Mouse (Mus musculus) thymus, adult 2 months (tissue): ENCODE results near the gene Akap13. TPM values are rescaled to one million over a fixed set of nuclear protein-coding genes. Genes with fewer than 3 reads are reported as not detected.
A peak's percentile ranks its signal among the peaks of the same experiment; 100 is the strongest.
"Not testable (repeated sequence)": the region's sequence is repeated elsewhere in the genome, so short reads cannot be mapped to it uniquely, and the experiment has no call there.

Source experiments
- DNase-seq: peaks from one replicate; pipeline ENCODE4 v3.0.0; 2021
- H3K27ac ChIP-seq: fragments of 200-500 bp; 2 replicates; pipeline ENCODE4 v1.5.1; 2012; ENCODE audit warnings: low read length, control low read depth; ENCODE audit not compliant: control insufficient read depth, insufficient read depth
- H3K27me3 ChIP-seq: fragments of 200-500 bp; 2 replicates; pipeline ENCODE4 v1.6.1; 2012; ENCODE audit warnings: mild to moderate bottlenecking, low read length, moderate library complexity, mixed read lengths; ENCODE audit not compliant: control insufficient read depth, insufficient read depth
- H3K36me3 ChIP-seq: fragments of 200-500 bp; 2 replicates; pipeline ENCODE4 v1.6.1; 2012; ENCODE audit warnings: mild to moderate bottlenecking, low read length, moderate library complexity; ENCODE audit not compliant: control insufficient read depth, insufficient read depth
- H3K4me1 ChIP-seq: fragments of 200-500 bp; replicated peaks from 2 replicates; pipeline ENCODE4 v1.6.1; 2012; ENCODE audit warnings: low read length; ENCODE audit not compliant: control insufficient read depth, insufficient read depth
- H3K4me3 ChIP-seq: fragments of 200-500 bp; 2 replicates; pipeline ENCODE4 v1.5.1; 2012; ENCODE audit warnings: mild to moderate bottlenecking, low read length, control low read depth, moderate library complexity; ENCODE audit not compliant: control insufficient read depth, insufficient read depth
- CTCF ChIP-seq: fragments of 200-500 bp; IDR thresholded peaks from 2 replicates; pipeline ENCODE4 v1.5.1; 2012; ENCODE audit warnings: mild to moderate bottlenecking, control low read depth, low read length, moderate library complexity, borderline replicate concordance; ENCODE audit not compliant: control insufficient read depth, poor library complexity, insufficient read depth; ENCODE audit errors: extremely low read depth
- POLR2A ChIP-seq: fragments of 200-500 bp; IDR thresholded peaks from 2 replicates; pipeline ENCODE4 v1.6.1; 2012; ENCODE audit warnings: mild to moderate bottlenecking, low read length, control low read depth, moderate library complexity; ENCODE audit not compliant: control insufficient read depth, poor library complexity, insufficient read depth; ENCODE audit errors: extremely low read depth
- WGBS: fragments of 180-500 bp; shearing (Covaris S2); methylation state at CpG from one replicate; pipeline ENCODE4 v1.1.7; 2018; 5-methylcytosine and 5-hydroxymethylcytosine counted together
- polyA plus RNA-seq: library from polyadenylated mRNA; depleted of rRNA; stranded (reverse); fragments of >200 nt; gene quantifications from 2 replicates; pipeline ENCODE4 v1.2.3, GENCODE M21; 2012

Akap13 gene
- polyA plus RNA-seq, 1 experiment: 47.8 TPM

DNA sequence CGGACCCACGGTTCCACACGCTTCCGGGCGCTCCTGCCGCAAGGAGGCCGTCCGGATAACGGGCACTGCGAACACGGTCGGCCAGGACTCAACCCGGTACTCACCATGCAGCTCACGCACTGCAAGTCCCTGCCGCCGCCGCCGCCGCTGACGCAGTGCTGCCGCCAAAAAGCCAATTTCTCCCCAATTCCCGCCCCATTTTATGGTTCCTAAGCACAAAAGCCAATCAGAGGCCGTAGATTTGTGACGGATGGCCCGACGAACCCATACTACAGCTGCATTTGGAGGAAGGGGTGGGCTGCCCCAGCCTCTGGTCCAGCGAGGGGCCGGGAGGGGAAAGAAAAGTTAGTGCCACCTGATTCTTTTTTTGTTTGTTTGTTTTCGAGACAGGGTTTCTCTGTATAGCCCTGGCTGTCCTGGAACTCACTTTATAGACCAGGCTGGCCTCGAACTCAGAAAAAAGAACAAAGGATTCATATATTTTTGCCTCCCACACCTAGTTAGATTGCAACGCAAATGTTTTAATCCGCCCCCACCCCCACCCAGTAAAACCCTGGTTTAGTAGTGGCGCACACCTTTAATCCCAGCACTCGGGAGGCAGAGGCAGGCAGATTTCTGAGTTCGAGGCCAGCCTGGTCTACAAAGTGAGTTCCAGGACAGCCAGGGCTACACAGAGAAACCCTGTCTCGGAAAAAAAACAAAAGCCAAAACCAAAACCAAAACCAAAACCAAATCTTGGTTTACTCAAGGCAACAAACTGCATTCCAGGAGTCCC, 326.8 kb downstream of the Akap13 start:
- TF ChIP-seq CTCF (no peak), POLR2A (peak; percentile 59)
- WGBS: 2% methylated on average over 36 of the region's 36 CpGs
- H3K4me3 ChIP-seq: peak overlapping the region; percentile 91
- peaks cover 13% of the 10 kb centered on the region for H3K4me1 ChIP-seq
- no peaks in the 10 kb centered on the region for H3K27me3 ChIP-seq
- H3K36me3 ChIP-seq: peaks cover 20% of the 10 kb centered on the region
- peak; percentile 91 for DNase-seq
- H3K27ac ChIP-seq: no peak overlapping the region

DNA sequence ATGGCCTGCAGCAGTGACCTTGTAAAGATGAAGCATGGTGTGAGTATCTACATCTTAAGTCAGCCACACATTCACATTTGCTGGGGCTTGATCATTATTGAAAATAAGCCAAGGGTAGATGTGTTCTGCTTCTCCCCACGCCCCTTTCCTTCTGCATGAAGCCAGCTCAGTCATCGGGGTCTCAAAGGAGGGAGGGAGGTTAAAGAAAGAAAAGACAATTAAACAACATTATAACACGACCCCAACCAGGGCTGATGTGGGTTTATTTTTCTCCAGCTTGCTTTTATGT, 327.3 kb downstream of the Akap13 start:
- Histone ChIP-seq H3K27me3 (no peaks in the 10 kb centered on the region), H3K36me3 (peaks cover 15% of the 10 kb centered on the region; the same call in 1 of the 2 replicates), H3K27ac (no peak overlapping the region), H3K4me1 (peaks cover 15% of the 10 kb centered on the region), H3K4me3 (peak overlapping the region; percentile 91; the same call in 1 of the 2 replicates)
- TF ChIP-seq POLR2A: no peak
- no peak for TF ChIP-seq CTCF
- no peak for DNase-seq
- WGBS: 42% methylated on average over 3 of the region's 3 CpGs

DNA sequence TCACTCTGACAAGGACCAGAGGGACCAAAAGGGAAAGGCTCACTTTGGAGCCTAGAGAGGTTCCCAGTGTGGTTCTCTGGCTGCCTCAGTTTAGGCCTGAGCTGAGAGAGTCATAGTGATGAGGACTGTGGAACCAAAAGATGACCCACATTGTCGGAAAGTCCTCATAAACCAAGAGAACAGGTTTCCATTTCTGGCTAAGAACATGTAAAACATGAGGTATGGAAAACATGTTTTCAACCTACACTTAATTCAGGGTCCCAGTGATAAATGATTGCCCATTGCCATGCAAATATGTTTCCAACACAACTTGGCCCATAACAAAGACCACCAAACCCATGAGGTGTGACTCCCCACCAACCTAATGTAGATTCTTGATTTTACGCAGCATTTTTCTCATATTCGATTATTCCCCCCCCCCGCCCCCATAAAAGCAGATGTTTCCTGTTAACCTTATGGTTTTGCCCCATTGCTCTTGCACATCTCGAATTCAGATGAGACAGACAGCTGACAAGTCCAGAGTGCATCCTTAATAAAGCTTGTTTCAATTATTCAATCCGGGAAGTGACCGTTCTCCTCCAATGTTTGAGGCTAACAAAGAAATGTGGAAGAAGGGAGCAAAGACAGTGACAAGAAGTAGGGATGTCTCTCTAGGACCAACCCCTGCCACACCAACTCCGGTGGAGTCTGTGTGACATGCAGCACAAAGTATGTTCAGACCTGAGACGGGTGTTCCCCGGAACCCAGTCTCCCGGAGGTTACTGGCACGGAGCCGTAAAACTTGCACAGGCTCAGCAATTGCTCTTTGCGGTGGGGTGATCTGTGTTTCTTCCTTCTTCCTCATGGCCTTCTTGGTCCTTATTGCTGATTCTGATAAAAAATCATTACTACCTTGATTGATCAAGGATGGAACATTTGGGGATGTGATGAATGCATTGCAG, 330.3 kb downstream of the Akap13 start:
- DNase-seq: no peak
- TF ChIP-seq CTCF (no peak), POLR2A (no peak)
- Histone ChIP-seq H3K36me3 (no peaks in the 10 kb centered on the region), H3K27me3 (no peaks in the 10 kb centered on the region), H3K4me1 (peaks cover 28% of the 10 kb centered on the region), H3K27ac (no peak overlapping the region), H3K4me3 (no peak overlapping the region)
- 74% methylated on average over 14 of the region's 14 CpGs for WGBS

DNA sequence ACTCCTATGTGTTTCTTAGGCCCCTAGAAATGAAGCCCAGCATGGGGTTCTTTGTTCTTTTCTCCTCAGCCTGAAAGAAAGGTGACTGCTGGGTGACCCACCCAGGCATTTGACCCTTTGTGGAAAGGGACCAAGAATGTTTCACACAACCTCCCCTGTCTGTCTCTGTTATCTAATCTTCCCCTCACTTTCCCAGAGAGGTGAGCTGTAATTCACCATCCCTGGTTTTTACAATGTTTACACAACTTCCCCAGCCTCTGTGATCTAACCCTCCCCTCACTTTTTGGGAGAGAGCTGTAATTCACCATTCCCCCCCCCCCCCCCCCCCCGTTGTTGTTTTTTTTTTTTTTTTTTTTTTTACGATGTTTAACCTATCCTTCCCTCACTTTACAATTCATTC, 331.5 kb downstream of the Akap13 start:
- Histone ChIP-seq H3K36me3 (no peaks in the 10 kb centered on the region), H3K27ac (no peak overlapping the region)
- TF ChIP-seq CTCF (no peak), POLR2A (no peak)

DNA sequence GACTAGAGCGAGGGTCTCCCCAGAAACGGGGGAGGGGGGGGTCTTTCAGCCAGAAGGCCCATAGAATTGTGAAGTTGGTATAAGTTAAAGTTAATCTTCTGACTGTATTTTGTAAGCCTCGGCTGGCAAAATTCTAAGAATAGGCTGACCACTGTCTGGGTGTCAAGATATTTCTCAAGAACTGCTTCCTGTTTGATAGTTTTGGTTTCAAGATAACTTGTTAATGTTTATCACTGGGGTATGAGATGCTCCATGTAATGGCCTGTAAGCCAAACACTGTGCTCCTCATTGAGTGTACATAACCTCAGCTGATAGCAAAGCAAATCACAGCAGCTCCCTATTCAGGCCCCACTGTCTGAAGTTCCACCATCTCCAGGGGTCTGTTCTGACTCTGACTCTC, 332.0 kb downstream of the Akap13 start:
- WGBS: 62% methylated on average over 3 of the region's 3 CpGs
- no peak overlapping the region for H3K27ac ChIP-seq
- no peak overlapping the region for H3K4me3 ChIP-seq
- peaks cover 30% of the 10 kb centered on the region for H3K4me1 ChIP-seq
- no peak for DNase-seq
- H3K27me3 ChIP-seq: no peaks in the 10 kb centered on the region
- no peaks in the 10 kb centered on the region for H3K36me3 ChIP-seq
- no peak for TF ChIP-seq POLR2A

More for the DNA sequence above, 331.5 kb downstream of the Akap13 start:
- peaks cover 30% of the 10 kb centered on the region for H3K4me1 ChIP-seq
- H3K4me3 ChIP-seq: no peak overlapping the region
- DNase-seq: no peak
- H3K27me3 ChIP-seq: no peaks in the 10 kb centered on the region
- 63% methylated on average over 1 of the region's 2 CpGs for WGBS

DNA sequence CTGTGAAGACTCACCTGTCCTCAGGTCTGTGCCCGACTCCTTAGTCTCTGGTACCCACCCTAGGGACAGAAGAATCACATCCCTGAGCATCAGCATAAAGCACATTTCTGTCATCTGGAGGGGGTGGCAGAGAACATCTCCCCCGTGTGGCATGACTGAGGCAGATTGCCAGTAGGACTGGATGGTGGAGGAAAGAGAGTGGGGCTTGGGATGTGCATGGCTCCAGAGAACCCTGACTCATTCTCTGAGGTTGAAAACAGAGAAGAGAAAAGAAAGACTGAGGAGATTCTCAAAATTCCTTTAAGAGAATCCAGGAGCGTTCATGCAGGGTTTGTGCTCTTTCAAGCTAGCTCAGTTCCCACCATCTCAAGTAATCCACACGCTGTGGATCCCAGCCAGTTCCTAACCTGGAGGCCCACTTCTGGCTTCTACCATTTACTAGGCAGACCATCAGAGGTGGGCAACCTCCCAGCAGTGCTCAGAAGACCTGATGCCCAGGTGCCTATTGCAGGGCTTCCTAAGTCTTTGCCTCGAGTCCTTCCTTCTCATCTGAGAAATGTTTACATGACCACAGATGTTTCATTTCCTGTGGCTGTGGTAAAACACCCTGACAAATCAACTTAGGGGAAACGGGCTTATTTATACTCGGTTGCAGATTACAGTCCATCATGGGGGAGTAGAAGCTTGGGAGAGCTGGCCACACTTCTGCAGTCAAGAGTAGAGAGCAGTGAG, 332.9 kb downstream of the Akap13 start:
- peaks cover 30% of the 10 kb centered on the region for H3K4me1 ChIP-seq
- not testable (repeated sequence) for H3K4me3 ChIP-seq, H3K27me3 ChIP-seq, DNase-seq, H3K36me3 ChIP-seq
- WGBS: 30% methylated on average over 5 of the region's 7 CpGs
- peak overlapping the region; percentile 39 for H3K27ac ChIP-seq

DNA sequence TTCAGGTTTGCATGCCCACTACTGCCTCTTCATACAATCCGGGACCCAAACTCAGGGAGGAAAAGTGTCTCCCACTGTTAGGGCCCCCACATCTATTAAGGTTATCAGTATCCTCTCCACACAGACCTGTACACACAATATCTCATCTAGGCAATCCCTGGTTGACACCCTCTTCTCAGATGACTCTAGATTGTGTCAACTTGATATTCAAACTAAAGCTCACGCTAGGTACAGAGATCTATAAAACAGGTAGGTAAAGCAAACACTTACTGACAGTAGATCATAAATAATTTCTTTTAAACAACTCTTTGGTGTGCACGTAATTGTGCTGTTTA, 333.4 kb downstream of the Akap13 start:
- not testable (repeated sequence) for H3K36me3 ChIP-seq, H3K27ac ChIP-seq, H3K27me3 ChIP-seq, H3K4me3 ChIP-seq, DNase-seq
- WGBS: 69% methylated on average over 3 of the region's 3 CpGs
- peaks cover 31% of the 10 kb centered on the region for H3K4me1 ChIP-seq
